Mouse (Mus musculus): ENCODE data around the gene Kcna5.

Gene Kcna5

GRCm38 (mm10) chr6:126535208-126535910 lies at the start of gene Kcna5:
Gene Kcna5 (minus strand): TSS chr6:126535412.
- no peak for DNase-seq

DNA sequence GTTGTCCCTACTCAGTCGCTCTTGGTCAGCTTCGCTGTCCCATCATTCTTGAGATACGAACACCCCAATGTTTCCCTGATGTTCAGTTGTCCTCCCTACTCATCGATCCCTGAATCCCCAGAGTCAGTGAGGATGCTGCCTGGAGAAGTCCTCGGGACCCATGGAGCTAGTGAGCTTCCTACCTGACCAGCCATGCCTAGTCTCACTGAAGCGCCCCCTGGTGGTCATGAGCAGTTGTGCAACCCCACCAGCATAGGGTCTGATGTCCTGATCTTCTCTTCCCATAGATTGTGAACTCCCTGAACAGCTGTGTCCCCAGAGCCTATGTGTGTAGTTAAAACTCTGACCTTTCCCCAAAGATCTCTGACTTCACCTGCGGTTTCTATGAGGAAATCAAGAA lies 47.9 kb upstream of the Kcna5 start:
- DNase-seq = peak; percentile 24

DNA sequence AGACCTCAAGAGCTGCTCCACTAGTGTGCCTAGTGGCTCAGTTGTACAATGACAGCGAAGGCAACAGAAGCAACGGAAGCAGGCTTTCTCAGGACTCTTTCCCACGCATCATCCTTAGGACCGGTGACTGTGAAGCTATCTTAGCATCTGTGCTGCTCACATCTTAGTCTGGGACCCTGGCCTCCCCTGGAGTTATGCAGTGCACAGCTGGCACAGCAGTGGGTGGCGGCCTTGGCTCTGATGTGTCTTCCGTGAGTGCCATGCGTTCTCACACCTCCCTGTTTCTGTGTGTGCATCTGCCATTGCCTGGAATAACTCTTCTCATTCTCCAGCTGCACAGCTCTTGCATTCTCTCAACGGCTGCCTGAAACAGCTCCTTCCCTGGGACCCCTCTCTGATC lies 46.4 kb upstream of the Kcna5 start:
- DNase-seq = no peak

DNA sequence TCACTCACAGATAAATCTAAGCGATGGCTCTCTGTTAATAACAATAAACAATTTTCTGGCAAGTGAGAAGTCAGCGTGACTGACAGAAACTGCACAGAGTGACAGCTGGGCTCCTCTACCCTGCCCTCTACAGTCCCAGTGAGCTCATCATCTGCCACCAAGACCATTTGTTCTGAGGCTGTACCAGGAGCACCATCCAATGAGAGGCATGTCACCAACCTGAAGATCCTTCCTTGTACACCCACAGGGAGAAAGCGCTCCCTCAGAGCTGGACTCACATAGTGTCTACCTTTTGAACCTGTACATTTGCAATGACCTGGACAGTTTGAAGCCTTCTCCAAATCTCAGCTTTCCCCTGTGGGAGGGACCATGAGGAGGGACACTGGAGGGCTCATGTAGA lies 45.4 kb upstream of the Kcna5 start:
- DNase-seq = no peak

- DNase-seq = no peak
Measured at GRCm38 (mm10) chr6:126577415-126577814, 42.2 kb upstream of the Kcna5 start.

DNA sequence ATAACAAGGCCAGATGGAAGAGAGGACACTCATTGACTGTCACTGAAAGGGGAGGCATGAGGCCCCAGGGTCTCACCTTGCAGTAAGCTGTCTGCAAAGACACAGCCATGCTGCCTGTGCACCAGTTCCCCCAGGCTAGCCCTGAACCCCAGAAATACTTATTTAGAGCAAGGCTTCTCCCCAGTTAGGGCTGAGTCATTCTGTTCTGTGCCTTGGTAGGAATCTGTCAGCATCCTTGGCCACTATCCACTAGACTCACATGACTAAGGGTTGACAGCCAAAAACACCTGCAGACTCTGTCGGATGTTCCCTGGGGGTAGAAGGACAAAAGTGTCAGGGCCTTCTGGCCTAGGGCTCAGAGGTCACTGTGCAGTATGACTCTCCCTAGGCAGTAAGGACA lies 41.4 kb upstream of the Kcna5 start:
- DNase-seq = no peak

DNA sequence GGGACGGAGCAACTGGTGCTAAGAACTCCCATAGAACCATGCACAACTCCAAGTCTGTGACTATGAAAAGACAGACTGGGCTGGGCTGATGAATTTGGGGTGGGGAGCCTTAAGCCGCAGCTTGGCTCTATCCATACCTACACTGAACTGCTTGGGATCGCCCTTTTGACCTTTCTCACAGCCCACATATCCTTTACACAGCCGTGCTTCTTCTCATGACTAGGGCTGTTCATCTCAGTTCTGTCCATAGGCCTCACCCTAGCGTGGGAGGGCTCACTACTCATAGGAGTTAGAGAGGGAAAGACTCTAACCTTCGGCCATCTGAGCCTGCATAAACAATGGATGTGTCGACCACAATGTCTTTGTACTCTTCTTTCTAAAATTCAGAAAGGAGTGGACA lies 39.6 kb upstream of the Kcna5 start:
- DNase-seq = no peak

GRCm38 (mm10) chr6:126573021-126573420 lies 37.8 kb upstream of the Kcna5 start:
- no peak for DNase-seq

- no peak for DNase-seq
Measured at GRCm38 (mm10) chr6:126569809-126570208, 34.6 kb upstream of the Kcna5 start.

DNA sequence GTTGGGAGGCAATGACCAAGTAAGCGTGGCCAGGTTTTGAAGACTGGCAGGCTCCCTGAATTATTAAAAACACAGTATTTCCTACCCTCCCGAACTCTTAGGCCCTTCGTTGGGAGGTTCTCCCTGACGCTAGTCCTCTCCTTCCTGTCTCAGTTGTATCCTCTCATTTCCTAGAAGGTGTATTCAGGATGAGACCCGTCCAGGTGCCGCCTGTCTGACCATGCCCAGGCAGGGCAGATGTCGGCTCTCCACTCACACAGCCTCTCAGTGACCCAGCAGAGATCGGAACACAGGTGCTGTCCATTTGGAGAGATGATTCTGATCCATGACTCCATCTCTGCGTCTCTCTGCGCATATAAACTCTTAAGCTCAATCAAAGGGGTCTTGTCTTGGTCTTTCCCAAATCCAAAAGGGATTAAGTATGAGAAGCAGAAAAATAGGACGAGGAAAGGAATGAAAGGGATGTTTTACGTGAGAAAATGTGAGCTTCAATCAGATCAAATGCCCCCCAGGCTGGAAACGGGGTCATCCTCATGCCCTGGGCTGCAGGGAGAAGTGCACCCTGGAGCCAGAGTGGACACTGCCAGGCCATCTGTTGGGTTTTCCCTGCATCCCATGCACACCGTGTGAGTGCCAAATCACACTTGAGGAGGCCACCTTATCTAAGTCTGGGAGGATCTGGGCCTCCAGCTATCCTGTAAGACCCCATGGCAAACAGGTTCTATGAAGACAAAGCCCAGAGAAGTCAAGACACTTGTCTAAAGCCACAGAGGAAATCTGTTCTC lies 33.0 kb upstream of the Kcna5 start:
- no peak for DNase-seq

DNA sequence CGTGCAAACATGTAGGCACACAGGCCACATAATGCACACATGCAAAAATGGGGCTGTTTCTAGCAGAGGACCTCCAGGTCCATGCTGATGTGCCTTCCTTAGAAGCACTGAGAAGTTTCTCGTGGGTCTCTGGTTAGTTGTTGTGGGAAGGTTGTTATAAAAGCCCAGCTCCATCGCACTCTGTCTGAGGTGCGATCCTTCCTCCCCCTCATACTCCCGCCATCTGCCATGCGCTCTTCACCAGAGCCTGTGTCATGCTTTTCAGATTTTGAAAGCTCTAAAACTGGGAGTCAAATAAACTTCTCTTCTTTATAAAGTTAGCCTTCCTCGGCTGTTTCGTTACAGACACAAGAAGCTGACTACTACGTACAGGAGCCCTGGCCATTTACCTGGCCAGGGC lies 32.1 kb upstream of the Kcna5 start:
- DNase-seq = no peak

DNA sequence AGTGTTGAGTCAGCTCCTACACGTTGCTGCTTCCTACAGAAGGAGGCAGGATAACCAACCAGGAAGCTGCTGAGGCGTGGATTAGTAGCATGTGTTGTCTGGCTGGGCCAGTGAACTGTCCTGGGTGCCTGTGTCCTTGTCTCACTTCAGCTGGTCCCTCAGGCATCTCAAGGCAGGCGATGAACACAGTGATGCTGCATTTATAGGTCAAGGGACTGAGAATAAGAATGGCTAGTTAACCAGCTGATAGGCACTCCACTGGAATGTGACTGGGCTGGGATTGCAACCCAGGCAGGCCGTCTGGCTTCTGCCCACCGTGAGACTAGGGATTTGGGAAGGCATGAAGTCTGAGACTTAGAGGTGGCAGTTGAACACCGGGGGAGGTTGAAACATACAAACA lies 29.2 kb upstream of the Kcna5 start:
- no peak for DNase-seq

DNA sequence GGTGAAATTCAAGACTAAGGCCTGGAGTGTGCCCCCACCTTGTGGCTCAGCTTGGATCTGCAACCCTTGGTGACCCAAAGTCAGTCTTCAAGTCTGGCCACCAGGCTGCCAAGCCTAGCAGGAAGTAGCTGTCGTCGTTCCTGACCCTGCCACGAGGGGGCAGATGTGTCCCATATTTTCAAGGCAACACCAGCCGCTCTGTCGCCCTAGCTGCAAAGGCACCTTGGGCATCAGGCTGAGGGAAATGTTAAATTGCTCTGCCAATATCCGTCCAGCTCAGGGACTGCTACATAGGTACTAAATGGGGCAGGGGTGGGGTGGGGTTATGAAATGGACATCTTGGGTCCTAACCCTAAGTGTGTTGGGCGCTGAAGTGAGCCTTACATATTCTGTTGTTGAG lies 28.7 kb upstream of the Kcna5 start:
- peak; percentile 78 for DNase-seq

DNA sequence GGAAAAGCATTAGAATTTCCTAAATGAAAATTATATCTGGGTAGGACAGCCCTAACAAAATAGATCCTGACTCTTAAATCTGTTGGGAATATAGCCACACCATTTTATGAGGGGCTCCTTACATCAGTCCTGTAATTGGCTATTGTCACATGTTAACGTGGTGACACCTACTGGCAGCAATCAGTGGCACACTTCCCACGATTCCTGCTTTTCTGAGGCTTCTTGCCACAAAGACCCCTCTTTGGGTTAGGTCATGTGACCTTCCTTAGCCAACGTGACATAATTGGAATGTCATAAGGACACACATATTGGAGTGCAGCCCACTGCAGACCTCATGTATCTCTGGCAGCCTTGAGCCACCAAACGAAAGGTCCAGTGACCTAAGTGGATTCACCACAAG lies 26.5 kb upstream of the Kcna5 start:
- no peak for DNase-seq

GRCm38 (mm10) chr6:126560696-126561095 lies 25.5 kb upstream of the Kcna5 start:
- no peak for DNase-seq

GRCm38 (mm10) chr6:126560036-126560435 lies 24.8 kb upstream of the Kcna5 start:
- DNase-seq = no peak

DNA sequence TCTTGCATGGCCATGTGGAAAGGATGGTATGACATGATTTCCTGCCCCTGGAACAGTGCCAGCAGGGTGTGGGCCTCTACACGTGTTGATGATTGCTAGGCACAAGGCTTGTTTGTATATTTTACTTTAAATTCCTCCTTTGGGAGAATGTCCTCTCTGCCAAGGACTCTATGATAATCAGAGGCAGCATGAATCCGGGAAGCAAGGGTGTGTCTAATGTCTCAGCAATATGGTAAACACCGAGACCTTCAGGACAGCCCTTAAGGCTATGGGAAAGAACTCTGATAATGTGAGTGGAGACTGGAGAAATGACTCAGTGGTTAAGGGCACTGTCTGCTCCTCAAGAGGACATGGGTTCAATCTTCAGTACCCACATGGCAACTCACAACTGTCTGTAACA lies 23.1 kb upstream of the Kcna5 start:
- no peak for DNase-seq

DNA sequence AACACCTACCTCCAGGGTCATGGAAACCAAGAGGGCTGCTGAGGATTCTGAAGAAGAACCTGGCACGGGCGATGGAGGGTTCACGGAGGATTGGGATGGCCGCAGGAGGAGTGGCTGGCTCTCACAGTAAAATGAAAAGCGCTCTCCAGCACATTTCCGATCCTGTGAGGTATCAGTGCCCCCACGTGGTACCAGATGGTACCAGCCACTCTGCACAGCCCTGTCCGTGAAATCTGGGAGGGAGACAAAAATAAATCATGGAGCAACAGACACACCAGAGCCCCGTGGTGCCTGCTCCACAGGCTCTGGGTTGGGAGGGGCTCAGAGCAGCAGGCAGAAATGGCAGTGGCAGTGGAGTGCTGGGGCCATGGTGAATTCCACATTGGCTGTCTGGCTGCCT lies 18.6 kb upstream of the Kcna5 start:
- peak; percentile 5 for DNase-seq

- peak; percentile 50 for DNase-seq
Measured at GRCm38 (mm10) chr6:126551862-126552395, 16.7 kb upstream of the Kcna5 start.

- DNase-seq = no peak
Measured at GRCm38 (mm10) chr6:126544107-126545036, 9.2 kb upstream of the Kcna5 start.

GRCm38 (mm10) chr6:126542724-126543123 lies 7.5 kb upstream of the Kcna5 start:
- no peak for DNase-seq

- no peak for DNase-seq
Measured at GRCm38 (mm10) chr6:126537512-126537911, 2.3 kb upstream of the Kcna5 start.

GRCm38 (mm10) chr6:126536926-126537325 lies 1.7 kb upstream of the Kcna5 start:
- no peak for DNase-seq

Data from lung, postnatal 36 days (tissue).